Mouse (Mus musculus) G1E (cell line): ENCODE data around the gene Adad1.

Experiments
- CTCF ChIP-seq: IDR thresholded peaks from 2 replicates; pipeline ENCODE4 v1.5.1; 2012; ENCODE audit warnings: low read depth, low read length, inconsistent platforms, mixed read lengths
- GATA1 ChIP-seq: IDR thresholded peaks from 2 replicates; pipeline ENCODE4 v1.6.1; 2012; ENCODE audit warnings: borderline replicate concordance, low read length, inconsistent platforms, mixed read lengths
- GATA2 ChIP-seq: IDR thresholded peaks from 2 replicates; pipeline ENCODE4 v1.6.1; 2012; ENCODE audit warnings: low read depth, low read length, inconsistent platforms, borderline replicate concordance
- POLR2AphosphoS5 ChIP-seq: IDR thresholded peaks from 2 replicates; pipeline ENCODE4 v1.6.1; 2012; ENCODE audit warnings: low read depth, low read length, inconsistent platforms; ENCODE audit not compliant: insufficient replicate concordance
- TAL1 ChIP-seq: conservative IDR thresholded peaks from 2 replicates; pipeline ENCODE4 v1.6.1; 2012; ENCODE audit warnings: low read depth, low read length, inconsistent platforms, mixed read lengths

DNA sequence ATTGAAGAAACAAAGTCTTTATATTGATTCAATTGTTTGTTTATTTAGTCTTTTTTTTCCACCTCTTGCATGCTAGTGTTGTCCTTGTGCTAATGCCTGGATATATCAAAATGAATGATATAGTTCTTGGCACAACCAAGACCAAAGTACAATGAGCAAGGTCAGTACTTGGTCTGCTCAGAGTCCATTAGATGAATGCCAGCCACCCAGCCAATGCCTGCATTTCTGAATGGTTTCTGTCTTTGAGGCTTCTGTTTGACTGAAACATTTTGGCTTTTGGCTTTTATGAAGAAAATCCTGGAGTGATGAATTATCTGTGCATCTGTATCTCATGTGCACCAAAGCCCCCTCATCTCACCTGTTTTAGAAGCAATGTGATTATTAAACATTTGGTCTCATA, 23.5 kb upstream of the Adad1 start:
- no peak for TF ChIP-seq CTCF
- no peak for TF ChIP-seq TAL1
- no peak for TF ChIP-seq GATA1
- no peak for TF ChIP-seq POLR2AphosphoS5
- no peak for TF ChIP-seq GATA2
